Mouse (Mus musculus): Measurements from ENCODE around the gene Fut8. TPM values are rescaled to one million over a fixed set of nuclear protein-coding genes. Genes with fewer than 3 reads are reported as not detected.

The Fut8 gene
- total RNA-seq, 1 experiment from 2014 or later: 188 TPM

DNA sequence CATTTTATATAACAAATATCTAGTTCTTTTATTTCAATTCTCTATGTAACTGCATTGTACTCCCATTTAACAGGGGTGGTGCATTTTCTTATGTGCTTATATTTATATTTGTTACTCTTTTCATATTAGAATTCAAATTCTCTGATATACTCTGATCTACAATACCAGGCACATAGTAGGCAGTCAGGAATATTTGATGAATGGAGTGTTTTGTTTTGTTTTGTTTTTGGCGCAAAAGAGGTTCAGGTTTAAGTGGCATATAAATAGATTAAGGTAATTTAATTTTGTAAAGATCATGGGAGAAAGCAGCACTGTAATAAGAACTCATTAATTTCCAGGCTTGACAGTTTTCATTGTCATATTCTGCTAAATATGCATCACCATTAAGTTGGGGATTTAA is 58.2 kb downstream of the Fut8 start:
- no peak for ATAC-seq (replicated peaks; ENCODE audit: low read depth, poor library complexity, severe bottlenecking)

- no peak for ATAC-seq (replicated peaks; ENCODE audit: low read depth, poor library complexity, severe bottlenecking)
Measured at GRCm38 (mm10) chr12:77297114-77297513, 59.2 kb downstream of the Fut8 start.

DNA sequence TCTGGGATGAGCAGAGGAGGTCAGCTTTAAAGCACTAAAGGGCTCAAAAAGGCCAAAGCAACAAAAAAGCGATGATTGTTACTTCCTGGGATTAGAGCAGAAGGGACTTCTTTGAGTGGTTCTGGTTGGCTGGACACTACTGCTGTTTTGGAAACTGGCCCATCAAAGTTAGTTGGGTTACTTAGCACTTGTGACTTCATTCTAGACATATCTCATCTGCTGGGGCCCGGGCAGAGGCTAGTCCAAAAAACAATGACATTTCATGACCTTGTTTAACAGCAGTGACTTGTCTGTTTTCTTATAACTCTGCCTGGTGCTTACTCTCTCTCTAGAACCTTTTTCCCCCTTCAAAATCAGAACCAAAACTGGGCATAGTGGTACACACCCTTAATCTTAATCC is 59.9 kb downstream of the Fut8 start:
- ATAC-seq (replicated peaks; ENCODE audit: low read depth, poor library complexity, severe bottlenecking): no peak

- no peak for ATAC-seq (replicated peaks; ENCODE audit: low read depth, poor library complexity, severe bottlenecking)
Measured at GRCm38 (mm10) chr12:77302011-77302410, 64.1 kb downstream of the Fut8 start.

DNA sequence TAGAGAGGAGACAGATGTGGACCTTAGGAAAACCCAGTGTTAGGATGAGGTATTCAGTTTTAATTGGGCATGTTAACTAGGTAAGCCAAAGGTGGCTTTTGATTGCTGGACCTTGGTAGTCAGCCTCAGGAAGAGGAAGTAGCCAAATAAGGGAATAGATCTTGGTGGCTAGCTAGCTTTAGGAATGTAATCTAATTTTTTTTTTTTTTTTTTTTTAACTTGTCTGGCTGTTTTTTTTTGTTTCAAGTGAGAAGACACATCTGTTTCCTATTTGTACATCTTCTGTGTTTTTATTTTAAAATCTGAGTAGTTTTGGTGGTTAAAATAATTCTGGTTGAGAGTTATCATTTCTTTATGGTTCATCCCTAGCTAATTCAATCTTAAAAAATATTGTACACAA is 65.4 kb downstream of the Fut8 start:
- ATAC-seq (replicated peaks; ENCODE audit: low read depth, poor library complexity, severe bottlenecking): no peak

DNA sequence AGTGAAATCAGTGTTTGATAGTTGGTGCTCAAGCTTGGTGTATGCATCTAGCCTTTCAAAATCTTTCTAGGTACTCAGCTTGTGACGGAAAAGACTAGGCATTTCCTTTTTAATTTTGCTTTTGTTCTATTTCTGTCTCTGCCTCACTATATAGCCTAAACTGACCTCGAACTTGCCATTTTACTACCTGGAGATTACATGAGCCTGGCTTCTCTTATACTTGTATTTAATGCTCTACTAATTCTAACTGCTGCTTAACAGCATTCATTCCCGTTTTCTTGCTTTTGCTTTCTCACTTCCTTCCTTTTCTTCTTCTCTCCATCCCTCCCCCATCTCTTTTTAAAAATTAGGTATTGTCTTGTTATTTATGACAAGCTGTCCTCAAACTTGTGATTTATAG is 67.6 kb downstream of the Fut8 start:
- ATAC-seq (replicated peaks; ENCODE audit: low read depth, poor library complexity, severe bottlenecking): no peak

DNA sequence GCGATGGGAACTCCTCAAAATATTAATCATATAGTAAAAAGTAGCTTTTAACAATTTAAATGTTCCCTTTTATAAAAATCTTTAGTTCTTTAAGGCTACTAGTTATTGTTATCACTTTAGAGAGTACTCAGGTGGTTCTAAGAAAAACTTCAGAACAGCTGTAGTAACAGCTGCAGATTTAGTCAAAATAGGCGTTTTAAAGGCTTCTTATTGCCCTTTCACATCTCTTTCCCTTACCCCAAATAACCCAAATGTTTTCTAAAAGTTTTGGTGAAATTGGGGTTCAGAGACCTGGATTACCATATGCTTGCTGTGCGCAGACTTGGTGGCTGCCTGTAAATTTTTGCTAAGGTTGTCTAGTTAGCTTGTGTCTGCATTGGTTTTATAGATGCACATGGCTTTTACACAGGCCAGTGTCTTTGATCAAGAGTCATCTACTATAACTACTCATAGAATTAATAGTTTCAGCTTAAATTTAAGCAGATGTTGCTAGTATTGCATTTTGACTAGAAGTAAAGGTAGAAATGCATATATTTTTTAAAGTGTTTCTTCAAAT is 68.9 kb downstream of the Fut8 start:
- ATAC-seq (replicated peaks; ENCODE audit: low read depth, poor library complexity, severe bottlenecking): no peak

GRCm38 (mm10) chr12:77309507-77309906 is 71.6 kb downstream of the Fut8 start:
- ATAC-seq (replicated peaks; ENCODE audit: low read depth, poor library complexity, severe bottlenecking): peak; percentile 36; the same call in 1 of the 2 replicates

DNA sequence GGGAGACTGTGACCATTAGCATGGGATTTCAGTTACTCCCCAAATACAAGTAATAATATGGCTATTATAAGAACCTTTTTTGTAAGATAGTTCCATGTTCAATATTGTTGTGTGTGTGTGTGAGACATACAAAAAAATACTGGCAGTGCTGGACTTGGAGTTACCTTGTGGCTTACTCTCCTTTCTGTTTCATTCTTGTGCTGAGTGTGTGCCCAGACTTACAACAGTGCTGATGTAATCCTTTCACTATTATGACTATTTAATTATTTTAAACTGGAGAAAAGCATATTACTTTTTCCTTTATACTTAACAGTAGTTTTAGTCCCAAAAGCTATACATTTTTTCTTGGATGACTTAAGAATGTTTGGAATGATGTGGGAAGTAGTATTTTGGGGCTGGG is 75.6 kb downstream of the Fut8 start:
- ATAC-seq (replicated peaks; ENCODE audit: low read depth, poor library complexity, severe bottlenecking): no peak

DNA sequence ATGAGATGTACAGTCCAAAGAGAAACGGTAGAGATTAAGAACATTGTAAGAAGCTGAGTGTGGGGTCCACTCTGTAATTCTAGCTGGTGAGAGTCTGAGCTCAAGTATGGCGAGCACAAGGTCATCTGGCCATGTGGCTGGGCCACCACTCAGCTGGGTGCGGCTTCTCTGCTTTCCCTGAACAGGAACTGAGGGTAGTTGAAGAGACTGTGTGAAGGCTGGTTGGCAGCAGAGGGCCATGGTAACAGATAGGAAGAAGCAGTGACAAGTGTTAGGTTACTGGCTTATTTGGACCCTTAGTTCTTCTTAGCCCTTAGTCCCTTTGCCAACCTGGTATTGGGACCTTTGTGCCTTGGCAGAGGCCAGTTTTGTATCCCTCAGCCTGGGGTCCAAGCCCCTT is 86.2 kb downstream of the Fut8 start:
- peak; percentile 50; the same call in 1 of the 2 replicates for ATAC-seq (replicated peaks; ENCODE audit: low read depth, poor library complexity, severe bottlenecking)

DNA sequence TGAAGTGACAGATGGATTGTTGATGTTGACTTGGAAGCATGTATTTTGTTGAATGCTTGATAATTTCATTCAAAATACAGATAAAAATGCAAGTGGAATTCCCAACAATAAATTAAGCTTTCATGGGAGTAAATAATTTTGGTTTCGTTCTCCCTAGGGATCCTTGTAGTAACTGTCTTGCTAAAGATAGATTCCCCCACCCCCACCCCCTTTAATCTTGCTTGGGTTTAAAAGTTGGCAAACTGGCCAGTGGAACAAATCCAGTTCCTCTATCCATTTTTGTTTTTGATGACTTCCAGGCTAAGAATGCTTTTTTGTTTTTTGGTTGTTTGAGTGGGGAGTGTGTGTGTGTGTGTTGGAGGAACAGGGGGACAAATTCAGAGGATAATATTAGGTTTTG is 108.6 kb downstream of the Fut8 start:
- no peak for ATAC-seq (replicated peaks; ENCODE audit: low read depth, poor library complexity, severe bottlenecking)

DNA sequence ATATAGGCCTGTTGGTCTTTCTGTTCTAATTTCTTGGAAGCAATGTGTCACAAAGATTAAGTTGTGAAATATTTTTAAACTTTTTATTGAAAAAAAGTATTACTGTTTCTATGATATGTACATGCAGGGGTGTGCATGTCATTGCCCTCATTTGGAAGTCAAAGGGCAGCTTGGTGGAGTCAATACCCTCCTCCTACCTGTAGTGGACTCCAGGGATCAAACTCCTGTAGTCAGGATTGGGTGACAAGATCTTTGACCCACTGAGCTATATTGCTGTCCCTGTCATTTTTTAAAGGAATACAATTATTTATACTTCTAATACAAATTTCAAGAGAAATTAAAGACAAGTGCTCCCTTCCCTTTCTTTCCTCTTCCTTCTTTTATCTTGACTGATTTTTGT is 111.6 kb downstream of the Fut8 start:
- ATAC-seq (replicated peaks; ENCODE audit: low read depth, poor library complexity, severe bottlenecking): no peak

- no peak for ATAC-seq (replicated peaks; ENCODE audit: low read depth, poor library complexity, severe bottlenecking)
Measured at GRCm38 (mm10) chr12:77415720-77416119, 177.8 kb downstream of the Fut8 start.

- no peak for ATAC-seq (replicated peaks; ENCODE audit: low read depth, poor library complexity, severe bottlenecking)
Measured at GRCm38 (mm10) chr12:77421667-77422393, 183.9 kb downstream of the Fut8 start.

- no peak for ATAC-seq (replicated peaks; ENCODE audit: low read depth, poor library complexity, severe bottlenecking)
Measured at GRCm38 (mm10) chr12:77426093-77426492, 188.2 kb downstream of the Fut8 start.

GRCm38 (mm10) chr12:77428165-77428564 is 190.2 kb downstream of the Fut8 start:
- no peak for ATAC-seq (replicated peaks; ENCODE audit: low read depth, poor library complexity, severe bottlenecking)

DNA sequence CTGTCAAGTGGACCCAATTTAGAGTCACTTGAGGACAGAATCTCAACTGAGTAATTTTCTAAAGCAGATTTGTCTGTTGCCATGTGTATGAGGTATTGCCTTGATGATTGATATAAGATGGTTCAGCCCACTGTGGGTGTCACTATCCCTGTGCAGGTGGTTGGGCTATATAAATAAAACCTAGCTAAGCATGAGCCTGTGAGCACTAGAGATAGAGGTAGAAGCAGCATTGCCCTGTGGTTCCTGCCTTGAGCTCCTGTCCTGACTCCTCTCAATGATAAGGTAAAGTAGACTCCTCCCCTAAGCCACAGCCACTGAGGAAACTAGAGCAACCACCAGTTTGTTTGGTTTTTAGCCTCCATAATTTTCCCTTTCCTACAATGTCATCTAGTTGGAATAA is 191.5 kb downstream of the Fut8 start:
- ATAC-seq (replicated peaks; ENCODE audit: low read depth, poor library complexity, severe bottlenecking): no peak

- ATAC-seq (replicated peaks; ENCODE audit: low read depth, poor library complexity, severe bottlenecking): no peak
Measured at GRCm38 (mm10) chr12:77436733-77437132, 198.8 kb downstream of the Fut8 start.

- no peak for ATAC-seq (replicated peaks; ENCODE audit: low read depth, poor library complexity, severe bottlenecking)
Measured at GRCm38 (mm10) chr12:77450816-77451215, 212.9 kb downstream of the Fut8 start.

GRCm38 (mm10) chr12:77466178-77466577 is 228.3 kb downstream of the Fut8 start:
- ATAC-seq (replicated peaks; ENCODE audit: low read depth, poor library complexity, severe bottlenecking): no peak

- ATAC-seq (replicated peaks; ENCODE audit: low read depth, poor library complexity, severe bottlenecking): no peak
Measured at GRCm38 (mm10) chr12:77479931-77480330, 242.0 kb downstream of the Fut8 start.

DNA sequence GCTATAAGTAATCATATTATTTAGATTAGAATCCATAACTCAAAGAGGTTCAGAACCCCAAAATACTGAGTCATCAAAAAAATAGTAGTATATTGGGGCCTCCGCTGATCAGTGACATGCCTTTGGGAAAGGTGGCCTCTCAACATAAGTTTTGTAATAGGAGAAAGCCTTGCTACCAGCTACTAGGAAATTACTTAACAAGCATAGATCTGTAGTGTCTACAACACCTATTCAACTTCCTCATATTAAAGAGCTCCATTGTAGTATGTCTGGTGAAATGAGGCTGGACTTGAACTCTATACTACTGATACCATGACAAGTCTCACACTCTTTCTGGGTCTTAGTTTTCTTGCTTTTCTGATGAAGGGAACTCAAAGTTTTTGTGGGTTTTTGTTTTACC is 243.2 kb downstream of the Fut8 start:
- ATAC-seq (replicated peaks; ENCODE audit: low read depth, poor library complexity, severe bottlenecking): no peak

All from common myeloid progenitor, adult 5-6 weeks (primary cell).